Mouse (Mus musculus) liver, adult 2 months (tissue): ENCODE results near the gene Brd4. TPM values are rescaled to one million over a fixed set of nuclear protein-coding genes. Genes with fewer than 3 reads are reported as not detected.

Source experiments
- DNase-seq: peaks from one replicate; pipeline ENCODE4 v3.0.0-alpha.2; 2011; ENCODE audit warnings: low read depth, low spot score; ENCODE audit errors: extremely low read depth
- H3K27ac ChIP-seq: fragments of 200-500 bp; replicated peaks from 2 replicates; pipeline ENCODE4 v1.5.1; 2012; ENCODE audit warnings: low read depth, mild to moderate bottlenecking, control low read depth, inconsistent platforms, low read length; ENCODE audit not compliant: insufficient read depth
- H3K27me3 ChIP-seq: fragments of 200-500 bp; 2 replicates; pipeline ENCODE4 v1.6.1; 2012; ENCODE audit warnings: mild to moderate bottlenecking, moderate library complexity, low read length, inconsistent platforms; ENCODE audit not compliant: control insufficient read depth, insufficient read depth
- H3K36me3 ChIP-seq: fragments of 200-500 bp; 2 replicates; pipeline ENCODE4 v1.6.1; 2012; ENCODE audit warnings: low read length, inconsistent platforms; ENCODE audit not compliant: control insufficient read depth, insufficient read depth
- H3K4me1 ChIP-seq: fragments of 200-500 bp; 2 replicates; pipeline ENCODE4 v1.6.1; 2011; ENCODE audit warnings: low read length; ENCODE audit not compliant: control insufficient read depth, insufficient read depth
- H3K4me3 ChIP-seq: fragments of 200-500 bp; 2 replicates; pipeline ENCODE4 v1.5.1; 2011; ENCODE audit warnings: low read depth, mild to moderate bottlenecking, control low read depth, low read length, moderate library complexity; ENCODE audit not compliant: insufficient read depth
- H3K79me2 ChIP-seq: fragments of 200-500 bp; 2 replicates; pipeline ENCODE4 v1.6.1; 2012; ENCODE audit warnings: inconsistent platforms, mild to moderate bottlenecking, low read length, moderate library complexity; ENCODE audit not compliant: control insufficient read depth, insufficient read depth
- H3K9ac ChIP-seq: fragments of 200-500 bp; 2 replicates; pipeline ENCODE4 v1.6.1; 2012; ENCODE audit warnings: low read depth, mild to moderate bottlenecking, control low read depth, inconsistent platforms, low read length
- CTCF ChIP-seq: fragments of 200-500 bp; IDR thresholded peaks from 2 replicates; pipeline ENCODE4 v1.5.1; 2011; ENCODE audit warnings: low read depth, low read length, control low read depth
- POLR2A ChIP-seq: fragments of 200-500 bp; IDR thresholded peaks from 2 replicates; pipeline ENCODE4 v1.6.1; 2011; ENCODE audit warnings: low read length, control low read depth; ENCODE audit not compliant: insufficient read depth; ENCODE audit errors: extremely low read depth
- WGBS: fragments of 180-500 bp; shearing (Covaris S2); methylation state at CpG from one replicate; pipeline ENCODE4 v1.1.7; 2018; 5-methylcytosine and 5-hydroxymethylcytosine counted together
- polyA plus RNA-seq: library from polyadenylated mRNA; depleted of rRNA; stranded (reverse); fragments of >200 nt; gene quantifications from 2 replicates; pipeline ENCODE4 v1.2.3, GENCODE M21; 2012
- total RNA-seq: library from RNA; depleted of rRNA; stranded (reverse); fragments of >200 nt; gene quantifications from 2 replicates; pipeline ENCODE4 v1.2.3, GENCODE M21; 2014

Brd4 gene
- total and polyA plus RNA-seq, 2 experiments: 10.5 to 18.4 TPM

GRCm38 (mm10) chr17:32202972-32203371 lies 81.5 kb downstream of the Brd4 start:
- TF ChIP-seq CTCF (no peak), POLR2A (no peak)
- WGBS: 90% methylated on average over 3 of the region's 3 CpGs
- peaks cover 67% of the 10 kb centered on the region for H3K36me3 ChIP-seq

GRCm38 (mm10) chr17:32201086-32201485 lies 83.4 kb downstream of the Brd4 start:
- H3K4me3 ChIP-seq: no peak overlapping the region
- H3K36me3 ChIP-seq: peaks cover 53% of the 10 kb centered on the region
- no peaks in the 10 kb centered on the region for H3K27me3 ChIP-seq
- DNase-seq: no peak
- no peak for TF ChIP-seq POLR2A
- no peak for TF ChIP-seq CTCF
- no peaks in the 10 kb centered on the region for H3K79me2 ChIP-seq
- H3K4me1 ChIP-seq: no peaks in the 10 kb centered on the region
- no peak overlapping the region for H3K9ac ChIP-seq
- 93% methylated on average over 5 of the region's 5 CpGs for WGBS
- H3K27ac ChIP-seq: no peak overlapping the region

More at GRCm38 (mm10) chr17:32202972-32203371, 81.5 kb downstream of the Brd4 start:
- DNase-seq: no peak
- Histone ChIP-seq H3K79me2 (no peaks in the 10 kb centered on the region), H3K27ac (no peak overlapping the region), H3K4me3 (no peak overlapping the region), H3K27me3 (no peaks in the 10 kb centered on the region), H3K9ac (no peak overlapping the region), H3K4me1 (no peaks in the 10 kb centered on the region)

GRCm38 (mm10) chr17:32199796-32200195 lies 84.7 kb downstream of the Brd4 start:
- DNase-seq: no peak
- no peak overlapping the region for H3K9ac ChIP-seq
- no peak overlapping the region for H3K4me3 ChIP-seq
- no peaks in the 10 kb centered on the region for H3K79me2 ChIP-seq
- H3K27me3 ChIP-seq: no peaks in the 10 kb centered on the region
- no peaks in the 10 kb centered on the region for H3K4me1 ChIP-seq
- H3K36me3 ChIP-seq: peaks cover 43% of the 10 kb centered on the region
- WGBS: 88% methylated on average over 2 of the region's 2 CpGs
- TF ChIP-seq CTCF (no peak), POLR2A (no peak)
- no peak overlapping the region for H3K27ac ChIP-seq

- Histone ChIP-seq H3K9ac (no peak overlapping the region), H3K27me3 (no peaks in the 10 kb centered on the region), H3K36me3 (peaks cover 28% of the 10 kb centered on the region), H3K4me3 (no peak overlapping the region), H3K4me1 (no peaks in the 10 kb centered on the region), H3K27ac (no peak overlapping the region), H3K79me2 (no peaks in the 10 kb centered on the region)
- TF ChIP-seq CTCF: no peak
- no peak for TF ChIP-seq POLR2A
- WGBS: 89% methylated on average over 14 of the region's 14 CpGs
- no peak for DNase-seq
Measured at GRCm38 (mm10) chr17:32197156-32197555, 87.4 kb downstream of the Brd4 start.

GRCm38 (mm10) chr17:32195725-32196124 lies 88.8 kb downstream of the Brd4 start:
- Histone ChIP-seq H3K27me3 (no peaks in the 10 kb centered on the region), H3K36me3 (peaks cover 20% of the 10 kb centered on the region), H3K79me2 (no peaks in the 10 kb centered on the region), H3K4me1 (no peaks in the 10 kb centered on the region), H3K9ac (no peak overlapping the region), H3K4me3 (no peak overlapping the region), H3K27ac (no peak overlapping the region)
- DNase-seq: no peak
- WGBS: 93% methylated on average over 5 of the region's 5 CpGs
- TF ChIP-seq POLR2A: no peak
- TF ChIP-seq CTCF: no peak

- no peaks in the 10 kb centered on the region for H3K79me2 ChIP-seq
- no peaks in the 10 kb centered on the region for H3K27me3 ChIP-seq
- peaks cover 4% of the 10 kb centered on the region; the same call in 1 of the 2 replicates for H3K4me1 ChIP-seq
- H3K4me3 ChIP-seq: no peak overlapping the region
- peaks cover 5% of the 10 kb centered on the region for H3K36me3 ChIP-seq
- TF ChIP-seq POLR2A: no peak
- no peak for TF ChIP-seq CTCF
- no peak overlapping the region for H3K9ac ChIP-seq
- no peak overlapping the region for H3K27ac ChIP-seq
- no peak for DNase-seq
- WGBS: 78% methylated on average over 5 of the region's 5 CpGs
Measured at GRCm38 (mm10) chr17:32193010-32193409, 91.5 kb downstream of the Brd4 start.
